Mouse (Mus musculus) heart, embryonic 16.5 days (tissue): Measurements from ENCODE around the gene Zfp445. TPM values are rescaled to one million over a fixed set of nuclear protein-coding genes. Genes with fewer than 3 reads are reported as not detected.

ENCODE experiments used
- ATAC-seq: fragments of 200-750 bp; cut with Nextera tagmentation; replicated peaks from 2 replicates; pipeline ENCODE4 v1.8.0; 2017; ENCODE audit warnings: moderate number of reproducible peaks; ENCODE audit not compliant: insufficient read depth, low FRiP score; ENCODE audit errors: extremely low read depth
- H3K27ac ChIP-seq: fragments of 300-500 bp; sonication (generic); 2 replicates; pipeline ENCODE4 v1.5.1; 2014; ENCODE audit warnings: mild to moderate bottlenecking, low read length, control low read depth, moderate library complexity
- H3K27me3 ChIP-seq: fragments of 300-500 bp; sonication (generic); 2 replicates; pipeline ENCODE4 v1.6.1; 2014; ENCODE audit warnings: low read length, mixed read lengths; ENCODE audit not compliant: control insufficient read depth, insufficient read depth
- H3K36me3 ChIP-seq: fragments of 300-500 bp; sonication (generic); 2 replicates; pipeline ENCODE4 v1.6.1; 2014; ENCODE audit not compliant: control insufficient read depth, insufficient read depth
- H3K4me1 ChIP-seq: fragments of 300-500 bp; sonication (generic); 2 replicates; pipeline ENCODE4 v1.6.1; 2014; ENCODE audit warnings: low read length, mixed read lengths; ENCODE audit not compliant: control insufficient read depth, insufficient read depth
- H3K4me2 ChIP-seq: fragments of 300-500 bp; sonication (generic); 2 replicates; pipeline ENCODE4 v1.6.1; 2014; ENCODE audit warnings: low read depth, mild to moderate bottlenecking, control low read depth, low read length
- H3K4me3 ChIP-seq: fragments of 300-500 bp; sonication (generic); 2 replicates; pipeline ENCODE4 v1.5.1; 2014; ENCODE audit warnings: mild to moderate bottlenecking, control low read depth, low read length
- H3K9ac ChIP-seq: fragments of 300-500 bp; sonication (generic); 2 replicates; pipeline ENCODE4 v1.6.1; 2014; ENCODE audit warnings: low read length, control low read depth
- H3K9me3 ChIP-seq: fragments of 300-500 bp; sonication (generic); replicated peaks from 2 replicates; pipeline ENCODE4 v1.6.1; 2016; ENCODE audit warnings: low read length; ENCODE audit not compliant: control insufficient read depth
- WGBS: fragments of 180-500 bp; shearing (Covaris S2); extraction: QIAGEN DNeasy Blood & Tissue Kit; methylation state at CpG from one replicate; pipeline ENCODE4 v1.1.7; 2014; 5-methylcytosine and 5-hydroxymethylcytosine counted together
- polyA plus RNA-seq: library from polyadenylated mRNA; unstranded; fragments of >200 nt; fragmentation: Nextera tagmentation; extraction: Ambion mirVana; gene quantifications from 2 replicates; pipeline ENCODE4 v1.2.1, GENCODE M21; 2015

Zfp445 gene
- polyA plus RNA-seq, result 41.4 and 42.7 TPM in 2 replicates

GRCm38 (mm10) chr9:122865697-122866166 is at the start of gene Zfp445:
Gene Zfp445 (minus strand): TSS chr9:122866006.
- Histone ChIP-seq H3K27me3 (no peaks in the 10 kb centered on the region), H3K4me2 (peak within 1 kb of the TSS; percentile 84), H3K36me3 (peaks cover 17% of the 10 kb centered on the region), H3K4me1 (peaks cover 19% of the 10 kb centered on the region), H3K9me3 (peaks cover 14% of the 10 kb centered on the region), H3K27ac (peak within 1 kb of the TSS; percentile 80), H3K4me3 (peak within 1 kb of the TSS; percentile 94), H3K9ac (peak within 1 kb of the TSS; percentile 94)
- WGBS, result under 1% methylated on average over 34 of the region's 34 CpGs
- peak; percentile 86 for ATAC-seq

GRCm38 (mm10) chr9:122902717-122903535 is 37.1 kb upstream of the Zfp445 start:
- Histone ChIP-seq H3K36me3 (no peaks in the 10 kb centered on the region; the same call in 1 of the 2 replicates), H3K27ac (no peak overlapping the region), H3K27me3 (no peaks in the 10 kb centered on the region), H3K4me2 (peak overlapping the region; percentile 74), H3K9ac (peak overlapping the region; percentile 74), H3K4me1 (0 out of 2 replicates have a peak, but pooled peaks cover 2% of the 10 kb centered on the region), H3K9me3 (peaks cover 6% of the 10 kb centered on the region; the same call in 1 of the 2 replicates), H3K4me3 (peak overlapping the region; percentile 67)
- peak; percentile 90 for ATAC-seq
- 15% methylated on average over 32 of the region's 32 CpGs for WGBS

GRCm38 (mm10) chr9:122901047-122901446 is 35.2 kb upstream of the Zfp445 start:
- Histone ChIP-seq H3K9me3 (peaks cover 3% of the 10 kb centered on the region), H3K27ac (no peak overlapping the region), H3K36me3 (peaks cover 3% of the 10 kb centered on the region), H3K27me3 (no peaks in the 10 kb centered on the region), H3K9ac (no peak overlapping the region), H3K4me2 (no peak overlapping the region), H3K4me3 (no peak overlapping the region), H3K4me1 (0 out of 2 replicates have a peak, but pooled peaks cover 2% of the 10 kb centered on the region)
- WGBS, result 71% methylated on average over 2 of the region's 2 CpGs
- ATAC-seq, result no peak

GRCm38 (mm10) chr9:122886372-122887179 is 20.8 kb upstream of the Zfp445 start:
- peaks cover 5% of the 10 kb centered on the region; the same call in 1 of the 2 replicates for H3K4me1 ChIP-seq
- WGBS, result 6% methylated on average over 53 of the region's 54 CpGs
- peak overlapping the region; percentile 87 for H3K9ac ChIP-seq
- peak overlapping the region; percentile 83 for H3K4me3 ChIP-seq
- H3K27me3 ChIP-seq, result no peaks in the 10 kb centered on the region
- H3K4me2 ChIP-seq, result peak overlapping the region; percentile 84
- peak overlapping the region; percentile 16; the same call in 1 of the 2 replicates for H3K27ac ChIP-seq
- peak; percentile 79 for ATAC-seq
- H3K36me3 ChIP-seq, result no peaks in the 10 kb centered on the region
- peaks cover 10% of the 10 kb centered on the region for H3K9me3 ChIP-seq

DNA sequence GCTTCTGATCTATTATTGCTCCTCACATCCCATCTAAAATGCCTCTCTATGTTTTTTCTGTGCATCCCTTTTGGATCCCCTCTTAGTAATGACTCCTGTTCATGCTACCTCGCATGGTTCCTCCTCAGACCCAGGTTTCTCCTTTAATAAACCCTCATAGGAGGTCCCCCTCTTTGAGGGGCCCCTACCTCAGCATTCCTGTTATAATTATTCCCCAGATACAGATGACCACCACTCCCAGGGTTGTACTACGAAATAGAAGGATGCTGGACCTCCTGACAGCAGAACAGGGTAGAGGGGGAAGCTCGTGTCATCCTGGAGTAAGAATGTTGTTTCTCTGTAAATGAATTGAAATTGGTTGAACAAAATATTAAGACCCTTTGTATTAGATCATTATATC is 19.6 kb upstream of the Zfp445 start, which contains the start of gene Zkscan7:
Gene Zkscan7 (plus strand): TSS at position 301 of the 400 bp plus-strand sequence.
- no peak within 1 kb of the TSS for H3K27ac ChIP-seq
- ATAC-seq, result no peak
- WGBS, result 75% methylated on average over 3 of the region's 3 CpGs
- H3K4me3 ChIP-seq, result peak within 1 kb of the TSS; percentile 83
- H3K36me3 ChIP-seq, result no peaks in the 10 kb centered on the region
- peak within 1 kb of the TSS; percentile 87; the same call in 1 of the 2 replicates for H3K9ac ChIP-seq
- no peaks in the 10 kb centered on the region; the same call in 1 of the 2 replicates for H3K27me3 ChIP-seq
- peak within 1 kb of the TSS; percentile 84 for H3K4me2 ChIP-seq
- peaks cover 5% of the 10 kb centered on the region; the same call in 1 of the 2 replicates for H3K4me1 ChIP-seq
- H3K9me3 ChIP-seq, result peaks cover 10% of the 10 kb centered on the region

DNA sequence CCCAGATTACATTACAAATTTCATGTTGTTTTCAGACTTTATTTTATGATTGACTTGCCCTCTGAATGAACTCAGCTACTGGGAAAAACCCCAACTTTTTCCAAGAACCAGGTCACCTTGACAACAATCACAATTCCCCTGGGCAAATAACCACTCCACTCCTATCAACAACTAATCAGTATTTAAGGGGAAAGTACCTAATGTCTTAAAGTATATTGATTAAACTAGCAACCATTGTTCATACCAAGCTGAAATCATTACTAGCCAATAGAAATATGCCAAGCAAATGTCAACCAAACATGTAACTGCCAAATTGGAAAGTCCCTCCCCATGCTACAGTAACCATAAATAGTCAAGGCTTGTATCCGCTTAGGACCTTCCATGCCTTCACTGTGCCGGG is 9.3 kb upstream of the Zfp445 start:
- no peak overlapping the region for H3K27ac ChIP-seq
- 78% methylated on average over 2 of the region's 2 CpGs for WGBS
- H3K36me3 ChIP-seq, result no peaks in the 10 kb centered on the region
- no peaks in the 10 kb centered on the region for H3K27me3 ChIP-seq
- peaks cover 7% of the 10 kb centered on the region for H3K9me3 ChIP-seq
- H3K4me2 ChIP-seq, result no peak overlapping the region
- ATAC-seq, result no peak
- no peaks in the 10 kb centered on the region for H3K4me1 ChIP-seq
- no peak overlapping the region for H3K9ac ChIP-seq
- H3K4me3 ChIP-seq, result no peak overlapping the region

- Histone ChIP-seq H3K4me2 (no peak overlapping the region), H3K4me1 (no peaks in the 10 kb centered on the region), H3K27me3 (no peaks in the 10 kb centered on the region), H3K27ac (no peak overlapping the region), H3K9me3 (peaks cover 7% of the 10 kb centered on the region), H3K4me3 (no peak overlapping the region), H3K36me3 (no peaks in the 10 kb centered on the region), H3K9ac (no peak overlapping the region)
- no peak for ATAC-seq
- WGBS, result 63% methylated on average over 1 of the region's 1 CpGs
These were observed 8.8 kb upstream of the Zfp445 start for GRCm38 (mm10) chr9:122874653-122875052.

DNA sequence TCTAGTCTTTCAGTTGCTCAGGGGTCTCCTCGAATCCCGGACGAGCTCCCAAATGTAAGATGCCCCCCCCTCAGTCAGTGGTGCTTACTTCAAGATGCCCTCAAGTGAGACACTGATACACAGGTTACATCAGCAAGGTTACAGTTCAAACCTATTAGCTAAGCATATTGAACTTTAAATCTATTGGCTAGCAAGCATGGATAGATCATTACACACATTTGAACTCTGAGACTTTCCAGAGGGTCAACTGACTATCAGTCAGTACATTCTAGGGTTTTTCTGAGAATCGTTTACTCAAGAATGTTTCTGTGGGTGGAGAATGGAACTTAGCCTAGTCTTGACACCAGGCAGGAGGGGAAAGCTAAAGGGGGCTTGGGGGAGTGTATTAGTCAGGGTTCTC is 6.8 kb upstream of the Zfp445 start:
- Histone ChIP-seq H3K4me1 (no peaks in the 10 kb centered on the region), H3K27me3 (no peaks in the 10 kb centered on the region), H3K9me3 (peaks cover 7% of the 10 kb centered on the region), H3K27ac (no peak overlapping the region), H3K9ac (no peak overlapping the region), H3K4me2 (no peak overlapping the region), H3K4me3 (no peak overlapping the region), H3K36me3 (no peaks in the 10 kb centered on the region)
- WGBS, result 78% methylated on average over 4 of the region's 4 CpGs
- ATAC-seq, result no peak
